Mouse (Mus musculus) thymus, postnatal 14 days (tissue): ENCODE measurements around the gene Arhgap24.

Experiments
- DNase-seq: peaks from one replicate; pipeline ENCODE4 v3.0.0; 2021

The Arhgap24 gene

GRCm38 (mm10) chr5:102687673-102688072 lies 206.5 kb downstream of the Arhgap24 start:
- no peak for DNase-seq

GRCm38 (mm10) chr5:102692487-102692886 lies 211.3 kb downstream of the Arhgap24 start:
- peak; percentile 29 for DNase-seq

- no peak for DNase-seq
Observed at GRCm38 (mm10) chr5:102693192-102693591, 212.0 kb downstream of the Arhgap24 start.

- DNase-seq: no peak
Observed at GRCm38 (mm10) chr5:102693871-102694270, 212.7 kb downstream of the Arhgap24 start.

DNA sequence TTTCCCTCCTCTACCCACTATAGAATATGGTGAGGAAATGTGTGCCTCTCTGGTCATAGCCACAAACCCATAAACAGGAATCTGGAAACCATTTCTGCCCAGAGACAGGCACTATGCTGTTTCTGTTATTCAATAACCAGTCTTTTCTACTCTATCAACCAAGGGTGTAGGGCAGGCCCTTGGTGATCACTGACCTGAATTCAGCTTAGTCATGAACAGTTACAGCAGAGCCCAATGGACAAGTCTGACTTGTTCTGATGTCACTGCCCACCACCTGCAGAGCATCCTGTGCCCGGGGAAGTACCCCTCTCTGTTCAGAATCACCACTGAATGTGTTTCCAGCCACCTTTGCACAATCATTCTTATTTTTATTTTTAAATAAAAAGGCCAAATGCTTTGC lies 216.6 kb downstream of the Arhgap24 start:
- no peak for DNase-seq

- no peak for DNase-seq
Observed at GRCm38 (mm10) chr5:102698396-102698795, 217.2 kb downstream of the Arhgap24 start.

DNA sequence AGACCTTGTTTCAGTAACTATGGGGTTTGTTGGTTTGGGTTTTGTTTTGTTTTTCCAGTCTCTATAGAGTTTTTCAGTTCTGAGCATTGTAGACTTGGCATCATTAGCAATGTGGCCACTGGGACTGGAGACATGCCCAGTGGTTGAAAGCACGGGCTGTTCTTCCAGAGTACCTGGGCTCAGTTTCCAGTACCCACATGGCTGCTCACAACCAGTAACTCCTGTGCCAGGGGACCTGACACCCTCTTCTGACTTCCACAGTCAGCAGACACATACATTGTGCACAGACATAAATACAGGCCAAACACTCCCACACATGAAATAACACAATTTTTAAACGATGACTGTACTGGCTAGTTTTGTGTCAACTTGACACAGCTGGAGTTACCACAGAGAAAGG lies 217.7 kb downstream of the Arhgap24 start:
- no peak for DNase-seq

DNA sequence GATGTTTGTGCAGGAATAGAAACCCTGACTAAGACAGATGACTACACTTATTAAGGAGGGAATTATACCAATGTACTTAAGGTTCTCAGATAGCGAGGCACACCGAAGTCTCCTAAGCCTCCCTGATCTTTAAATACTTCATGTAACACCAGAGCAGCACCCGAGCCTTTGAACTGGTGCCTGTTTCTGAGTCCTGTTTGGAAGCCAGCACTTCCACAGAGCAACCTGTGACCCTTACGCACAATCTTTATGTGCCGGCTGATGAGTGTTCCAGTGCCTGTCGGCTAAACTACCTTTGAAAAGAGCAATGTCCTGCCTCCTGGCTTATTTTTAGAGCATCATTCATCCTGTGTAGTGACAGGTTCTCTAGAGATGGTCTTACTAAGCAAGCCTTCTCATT lies 221.4 kb downstream of the Arhgap24 start:
- no peak for DNase-seq

GRCm38 (mm10) chr5:102703325-102704099 lies 222.3 kb downstream of the Arhgap24 start:
- DNase-seq: peak; percentile 41

GRCm38 (mm10) chr5:102705170-102705569 lies 224.0 kb downstream of the Arhgap24 start:
- DNase-seq: no peak

DNA sequence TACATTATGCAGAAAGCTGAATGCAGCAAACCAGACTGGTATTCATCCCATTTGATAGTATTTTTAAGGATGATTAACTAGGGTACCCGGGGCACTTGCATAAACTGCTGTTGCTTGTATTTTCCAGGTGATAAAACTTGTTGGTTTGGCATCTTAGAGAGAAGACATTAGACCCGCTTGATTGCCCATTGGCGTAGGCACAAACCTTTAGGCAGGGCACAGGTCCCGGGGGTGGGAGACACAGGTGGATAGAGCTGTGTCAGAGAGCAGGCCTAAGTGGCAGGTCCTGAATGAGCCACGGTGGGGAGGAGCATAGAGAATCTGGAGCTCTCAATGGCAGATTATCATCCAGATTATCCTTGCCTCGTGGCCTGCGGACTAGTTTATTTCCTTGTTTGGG lies 229.1 kb downstream of the Arhgap24 start:
- no peak for DNase-seq

DNA sequence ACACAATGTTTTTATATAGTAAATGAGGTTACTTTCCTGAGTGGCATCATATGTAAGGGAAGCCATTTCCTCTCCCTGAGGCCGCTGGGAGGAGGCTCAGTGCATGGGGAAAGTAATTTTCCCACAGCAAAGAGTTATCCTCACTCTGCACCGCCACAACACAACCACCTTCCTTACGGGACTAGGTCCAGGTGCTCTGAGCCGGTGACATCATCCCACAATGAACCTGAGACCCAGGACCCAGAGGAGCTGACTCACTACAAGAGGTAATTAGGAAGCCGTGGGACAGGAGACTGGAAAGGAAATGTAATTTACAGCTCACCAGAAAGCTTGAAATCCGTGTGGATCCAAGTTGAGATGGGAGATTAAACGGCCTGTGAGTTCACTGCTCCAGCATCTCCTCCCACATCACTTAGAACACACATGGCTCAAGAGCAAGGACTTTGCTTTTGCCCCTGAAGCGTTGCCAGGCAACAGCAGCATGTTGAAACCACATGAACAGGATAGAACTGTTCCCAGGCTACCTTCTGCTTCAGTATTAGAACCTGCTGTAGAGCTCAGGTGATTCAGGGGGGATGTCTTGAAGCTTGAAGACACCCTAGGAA lies 238.3 kb downstream of the Arhgap24 start:
- DNase-seq: no peak

DNA sequence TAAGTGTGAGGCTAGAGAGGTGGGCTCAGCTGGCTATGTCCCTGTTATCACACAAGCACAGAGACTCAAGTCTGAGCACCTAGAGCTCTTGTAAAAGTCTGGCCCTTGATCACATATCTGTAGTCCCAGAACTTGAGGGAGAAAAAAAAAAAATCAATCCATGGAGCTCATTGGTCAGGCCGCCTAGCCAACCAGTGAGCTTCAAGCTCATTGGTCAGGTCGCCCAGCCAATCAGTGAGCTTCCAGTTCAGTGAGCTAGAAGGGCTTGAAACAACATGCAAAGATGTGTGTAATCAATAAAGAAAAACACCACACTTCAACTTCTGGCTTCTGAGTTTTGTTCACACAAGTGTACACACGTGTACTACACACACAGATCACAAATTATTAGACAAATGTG lies 242.4 kb downstream of the Arhgap24 start:
- DNase-seq: no peak

GRCm38 (mm10) chr5:102724813-102725348 lies 243.7 kb downstream of the Arhgap24 start:
- DNase-seq: no peak

GRCm38 (mm10) chr5:102725365-102725764 lies 244.2 kb downstream of the Arhgap24 start:
- no peak for DNase-seq

- no peak for DNase-seq
Observed at GRCm38 (mm10) chr5:102726985-102727384, 245.8 kb downstream of the Arhgap24 start.

GRCm38 (mm10) chr5:102728531-102728930 lies 247.3 kb downstream of the Arhgap24 start:
- DNase-seq: no peak

GRCm38 (mm10) chr5:102729476-102729875 lies 248.3 kb downstream of the Arhgap24 start:
- DNase-seq: no peak

GRCm38 (mm10) chr5:102736131-102736530 lies 254.9 kb downstream of the Arhgap24 start:
- no peak for DNase-seq

DNA sequence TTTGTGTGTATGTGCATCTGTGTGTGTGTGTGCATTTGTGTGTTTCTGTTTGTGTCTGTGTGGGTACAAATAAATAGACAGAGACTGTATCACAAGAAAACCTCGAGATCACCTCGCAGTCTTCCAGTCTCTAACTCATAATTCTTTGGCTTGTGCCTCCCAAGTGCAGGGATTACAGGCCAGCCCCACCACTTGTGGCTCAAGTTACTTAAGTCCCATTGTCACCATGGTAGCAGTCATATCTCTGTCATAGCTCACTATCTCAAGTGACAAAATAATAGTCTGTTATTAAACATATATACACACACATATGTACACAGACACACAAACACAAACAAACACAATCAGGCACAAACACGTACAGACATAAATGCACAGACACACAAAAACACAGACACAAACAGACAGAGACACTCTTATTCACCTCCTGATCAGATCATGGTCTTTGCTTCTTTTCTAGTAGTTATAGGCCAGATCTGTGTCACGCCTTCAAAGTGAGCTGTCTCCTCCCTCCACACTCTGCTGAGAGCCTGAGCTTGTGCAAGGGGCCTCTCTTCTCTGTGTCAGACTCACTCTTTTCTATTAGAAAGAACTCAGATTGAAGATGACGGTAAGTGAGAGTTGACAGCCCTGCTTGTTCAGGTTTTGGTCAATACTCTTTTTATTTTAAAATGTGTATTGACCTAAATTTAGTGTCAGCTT lies 261.5 kb downstream of the Arhgap24 start:
- no peak for DNase-seq

- no peak for DNase-seq
Observed at GRCm38 (mm10) chr5:102743436-102743835, 262.2 kb downstream of the Arhgap24 start.

DNA sequence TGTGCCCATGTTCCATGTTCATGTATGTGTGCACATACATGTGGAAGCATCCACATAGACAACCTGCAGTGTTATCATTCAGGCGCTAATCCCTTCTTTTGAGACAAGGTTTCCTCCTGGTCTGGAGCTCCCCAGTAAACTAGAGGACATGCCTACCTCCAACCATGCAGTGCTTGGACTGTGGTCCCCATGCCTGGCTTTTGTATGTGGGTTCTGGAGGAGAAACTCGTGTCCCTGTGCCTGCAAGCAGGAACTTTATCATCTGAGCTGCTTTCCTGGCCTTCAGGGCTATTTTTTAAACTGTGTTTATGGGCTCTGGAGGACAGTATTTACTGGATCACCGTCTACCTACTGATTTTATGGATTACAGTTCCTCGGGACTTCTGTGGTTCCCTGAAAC lies 262.9 kb downstream of the Arhgap24 start:
- DNase-seq: no peak

GRCm38 (mm10) chr5:102748146-102748545 lies 267.0 kb downstream of the Arhgap24 start:
- DNase-seq: no peak

DNA sequence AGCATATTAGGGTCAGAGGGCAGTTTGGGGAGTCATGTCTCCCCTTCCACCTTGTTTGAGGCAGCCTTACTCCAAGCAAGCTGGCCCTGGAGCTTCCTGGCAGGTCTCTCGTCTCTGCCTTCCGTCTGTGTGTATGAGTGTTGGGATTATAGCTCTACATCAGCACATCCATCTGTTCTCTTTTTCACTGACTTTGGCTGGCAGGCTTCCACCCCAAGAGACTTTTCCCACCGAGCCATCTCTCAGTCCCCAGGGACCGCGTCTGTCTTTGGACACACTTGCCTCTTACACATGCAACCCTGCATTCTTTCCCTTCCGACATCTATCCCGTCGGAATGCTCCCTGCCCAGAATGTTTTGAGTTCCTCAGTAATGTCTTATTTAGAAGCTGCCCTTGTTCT lies 267.8 kb downstream of the Arhgap24 start:
- no peak for DNase-seq
